Mouse (Mus musculus) cerebellum, adult 18-20 months (tissue): ENCODE measurements around the gene Fam69b.

ENCODE experiments used
- DNase-seq, 2 experiments: peaks; one replicate each; pipeline ENCODE4 v3.0.0; 2021

Gene Fam69b

DNA sequence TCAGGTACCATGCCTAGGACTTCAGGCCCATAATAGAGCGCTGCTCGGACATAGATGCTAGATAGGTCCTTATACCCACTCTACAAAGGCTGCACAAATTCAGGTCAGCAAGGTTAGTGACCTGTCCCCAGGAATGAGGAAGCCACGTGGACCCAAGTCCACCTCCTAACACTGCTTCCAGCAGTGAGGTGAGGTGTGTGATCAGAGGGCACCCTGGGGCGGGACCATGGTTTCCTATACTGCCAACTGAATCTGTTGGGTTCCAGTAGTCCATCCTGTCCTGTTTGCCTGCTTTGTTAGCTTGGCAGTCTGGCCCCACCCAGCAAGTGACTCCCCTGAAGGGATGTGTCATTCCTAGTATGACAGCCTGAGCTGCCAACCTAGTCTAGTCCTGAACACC is 28.3 kb upstream of the Fam69b start:
- no peak for DNase-seq

DNA sequence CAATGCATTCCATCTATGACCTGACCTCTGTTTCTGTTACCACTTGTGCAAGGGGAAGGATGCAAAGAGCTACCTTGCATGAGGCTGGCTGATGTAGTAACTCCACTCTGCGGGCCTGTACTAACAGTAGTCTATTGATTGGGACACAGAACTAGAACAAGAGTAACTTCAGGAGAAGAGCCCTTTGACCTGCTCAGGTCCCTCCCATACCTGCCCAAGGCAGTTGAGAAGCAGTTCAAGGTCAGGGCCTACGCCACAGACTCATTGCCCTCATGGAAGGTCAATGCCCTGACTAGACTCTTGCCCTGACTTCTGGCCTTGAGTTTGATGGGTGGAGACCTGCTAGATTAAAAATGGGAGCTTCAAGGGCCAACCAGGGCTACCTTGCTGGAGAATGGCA is 27.6 kb upstream of the Fam69b start:
- DNase-seq: no peak

DNA sequence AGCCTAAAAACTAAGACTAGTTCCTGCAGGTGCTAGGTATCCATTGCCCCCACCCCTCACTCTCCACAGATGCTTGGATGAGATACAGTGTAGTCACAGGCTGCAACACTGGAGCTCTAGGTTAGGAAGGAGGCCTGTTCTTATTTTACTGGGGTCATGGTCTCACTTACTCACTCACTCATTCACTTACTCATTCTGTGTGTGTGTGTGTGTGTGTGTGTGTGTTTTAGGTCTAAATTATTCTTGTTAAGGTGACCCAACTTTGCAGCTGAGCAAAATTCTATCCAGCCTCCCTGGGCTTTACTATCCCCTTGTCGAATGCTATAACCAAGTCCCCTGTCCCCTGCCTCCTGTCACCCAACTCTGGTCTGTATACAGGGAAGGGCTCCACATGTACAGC is 26.7 kb upstream of the Fam69b start:
- DNase-seq: no peak

DNA sequence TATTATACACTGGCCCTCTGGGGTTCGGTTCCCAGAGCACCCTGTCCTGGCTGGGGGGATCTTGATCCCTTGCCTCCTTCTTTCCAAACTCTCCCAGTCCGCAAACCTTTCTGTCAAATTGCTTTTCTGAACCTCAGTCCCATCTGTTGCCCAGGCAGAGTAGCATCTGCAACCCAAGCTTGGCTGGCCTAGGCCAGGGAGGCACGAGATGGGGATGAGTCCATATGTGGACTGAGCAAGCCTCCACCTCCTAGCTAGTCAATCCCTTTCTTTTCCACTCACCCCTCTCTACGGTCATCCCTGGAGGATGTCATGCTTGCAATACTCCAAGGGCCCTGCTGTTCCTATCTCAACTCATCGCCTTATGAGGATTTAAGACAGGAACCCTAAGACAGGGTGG is 25.6 kb upstream of the Fam69b start:
- DNase-seq: no peak

DNA sequence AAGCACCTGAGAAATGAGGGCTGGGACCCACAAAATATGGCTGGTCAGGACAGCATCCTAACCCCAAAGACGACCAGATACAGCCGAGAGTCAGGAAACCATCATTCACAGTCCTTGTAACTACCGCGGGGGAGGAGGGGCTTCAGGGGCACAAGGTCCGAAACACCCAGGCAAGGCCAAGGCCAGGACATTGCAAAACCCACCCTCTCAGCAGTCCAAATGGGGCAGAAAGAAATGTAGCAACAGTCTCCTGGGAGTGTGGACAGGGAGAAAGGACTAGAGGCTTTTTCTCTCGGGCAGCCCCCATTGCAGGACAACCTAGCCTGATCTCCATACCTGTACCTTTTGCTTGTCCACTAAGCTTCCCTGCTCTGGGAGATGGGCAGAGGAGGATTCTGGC is 25.1 kb upstream of the Fam69b start:
- DNase-seq: no peak

DNA sequence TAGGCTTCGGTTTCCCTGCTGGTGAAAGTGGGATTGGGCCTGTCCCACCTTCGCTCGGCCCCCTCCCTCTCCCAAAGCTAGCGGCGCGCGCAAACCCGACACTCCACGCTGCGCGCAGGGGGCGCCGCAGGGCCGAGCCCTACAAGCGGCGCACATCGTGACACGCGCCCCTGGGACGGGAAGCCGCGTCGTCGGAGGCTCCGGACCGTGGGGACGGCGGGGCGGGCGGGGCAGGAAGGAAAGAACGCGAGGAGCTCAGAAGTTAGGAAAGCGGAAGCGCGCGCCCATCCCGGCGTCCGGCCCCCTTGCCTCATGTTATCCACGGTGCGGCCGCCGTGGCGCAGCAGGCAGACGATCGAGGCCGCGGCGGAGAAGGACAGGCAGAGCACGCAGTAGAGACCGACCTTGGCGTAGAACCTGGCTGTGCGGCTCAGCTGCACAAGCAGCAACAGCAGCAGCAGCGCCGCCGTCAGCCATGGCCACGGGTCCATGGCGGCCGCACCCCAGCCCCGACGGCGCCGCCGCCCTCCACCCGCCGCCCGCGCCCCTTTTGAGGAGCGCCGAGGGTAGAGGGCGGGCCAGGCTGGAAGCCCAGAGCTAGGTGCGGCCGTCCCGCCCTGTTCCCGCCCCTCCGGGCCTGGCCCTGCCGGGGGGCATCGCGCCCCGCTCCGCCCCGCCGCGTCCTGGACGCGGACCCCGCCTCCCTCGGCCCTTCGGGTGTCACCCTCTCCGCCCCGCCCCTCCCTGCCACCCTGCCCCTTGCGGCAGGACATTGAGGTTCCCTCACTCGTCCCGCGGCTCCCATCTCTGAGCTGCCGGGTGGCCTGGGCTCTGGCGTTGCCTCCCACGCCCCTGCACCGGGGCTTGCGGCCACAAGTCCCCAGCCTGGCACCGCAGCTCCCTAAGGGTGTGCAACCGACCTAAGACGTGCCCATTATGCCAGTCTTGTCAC is 24.3 kb upstream of the Fam69b start, which contains the start of gene Agpat2:
Gene Agpat2 (minus strand): TSS at position 698 of the 952 bp plus-strand sequence.
- no peak for DNase-seq

DNA sequence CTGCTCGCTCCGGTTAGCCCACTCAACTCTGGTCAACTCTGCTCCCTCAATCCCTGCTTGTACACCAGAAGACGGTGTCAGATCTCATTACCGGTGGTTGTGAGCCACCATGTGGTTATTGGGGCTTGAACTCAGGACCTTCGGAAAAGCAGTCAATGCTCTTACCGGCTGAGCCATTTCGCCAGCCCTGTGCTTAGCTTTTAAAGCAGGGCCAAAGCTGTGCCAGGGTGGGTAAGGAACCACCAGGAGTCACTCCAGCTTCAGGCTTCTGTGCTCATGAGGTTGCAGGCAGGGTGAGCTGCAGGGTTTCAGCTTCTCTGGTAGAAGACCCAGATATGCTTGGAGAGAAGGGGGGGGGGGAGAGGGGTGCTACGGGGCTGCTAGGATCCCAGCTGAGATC is 22.9 kb upstream of the Fam69b start:
- no peak for DNase-seq

DNA sequence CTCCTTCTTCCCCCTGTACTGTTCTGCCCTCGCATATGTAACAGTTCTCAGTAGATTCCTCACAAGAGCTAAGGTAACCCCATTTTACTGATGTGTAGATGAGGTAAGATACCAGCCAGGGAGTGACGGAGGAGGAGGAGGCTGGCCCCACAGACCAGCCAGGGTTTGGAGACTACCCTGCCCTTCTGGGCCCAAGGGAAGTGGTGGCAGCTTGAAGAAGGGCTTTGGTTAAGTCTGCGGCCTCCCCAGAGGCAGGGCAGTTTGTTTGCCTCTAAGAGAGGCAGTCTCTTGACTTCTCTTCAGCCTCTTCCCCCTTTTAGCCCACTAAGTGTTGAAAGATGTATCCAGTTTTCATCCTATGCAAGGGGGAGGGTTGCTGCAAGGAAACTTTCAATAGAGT is 21.7 kb upstream of the Fam69b start:
- DNase-seq: no peak

DNA sequence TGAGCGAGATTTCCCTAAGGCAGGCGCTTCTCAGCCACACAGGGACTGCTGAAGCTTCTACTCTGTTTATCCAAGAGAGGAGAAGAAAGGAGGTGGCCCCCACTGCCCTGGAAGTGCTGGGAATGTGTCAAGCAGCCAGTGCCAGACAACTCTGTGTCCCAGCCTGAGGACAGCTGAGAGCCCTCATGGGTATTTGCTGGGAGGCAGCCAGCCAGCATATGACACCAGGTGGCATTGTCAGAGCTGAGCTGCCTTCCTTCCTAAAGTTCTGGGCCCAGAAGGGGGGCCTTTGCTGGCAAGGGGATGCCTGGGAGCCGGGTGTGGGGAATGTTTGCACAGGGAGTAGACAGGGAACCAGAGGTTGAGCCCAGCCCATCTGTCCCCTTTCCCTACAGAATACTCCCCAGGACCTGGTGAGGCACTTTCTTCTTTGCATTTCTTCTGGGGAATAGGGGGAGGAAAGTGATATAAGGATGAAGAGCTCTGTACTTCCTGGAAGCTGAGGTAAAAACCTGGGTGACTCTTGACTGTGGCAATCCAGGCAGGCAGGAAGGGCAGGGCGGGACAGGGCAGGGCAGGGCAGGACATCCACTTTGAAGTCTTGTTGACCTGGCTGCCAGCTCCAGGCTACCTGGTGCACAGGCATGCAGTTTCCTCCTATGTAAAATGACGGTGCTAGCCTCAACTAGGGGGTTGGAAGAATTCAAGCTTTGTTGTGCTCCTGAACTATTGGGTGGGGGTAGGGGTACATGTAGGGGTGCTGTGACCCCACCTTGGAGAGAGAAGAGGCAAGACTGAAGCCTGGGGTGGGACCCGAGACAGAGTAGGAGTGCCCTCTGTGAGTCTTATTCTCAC is 21.0 kb upstream of the Fam69b start:
- no peak for DNase-seq

DNA sequence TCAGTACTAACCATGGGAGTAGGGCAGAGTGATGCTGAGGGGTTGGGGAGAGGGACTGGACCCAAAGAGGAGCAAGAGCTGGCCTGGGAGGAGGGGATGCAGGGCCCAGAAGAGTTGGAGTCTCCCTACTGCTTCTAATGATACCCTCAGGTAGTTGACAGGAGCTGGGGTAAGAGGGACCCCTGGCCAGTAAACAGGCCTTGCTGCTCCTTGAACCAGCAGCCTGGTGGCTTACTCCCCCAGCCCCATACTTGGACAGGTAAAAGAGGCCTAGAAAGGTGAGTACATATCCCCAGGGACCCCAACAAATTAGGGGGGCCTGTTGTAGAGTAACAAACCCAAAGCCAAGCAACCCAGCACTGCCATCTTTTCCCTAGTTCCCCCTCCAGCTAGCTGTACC is 19.5 kb upstream of the Fam69b start:
- DNase-seq: no peak

DNA sequence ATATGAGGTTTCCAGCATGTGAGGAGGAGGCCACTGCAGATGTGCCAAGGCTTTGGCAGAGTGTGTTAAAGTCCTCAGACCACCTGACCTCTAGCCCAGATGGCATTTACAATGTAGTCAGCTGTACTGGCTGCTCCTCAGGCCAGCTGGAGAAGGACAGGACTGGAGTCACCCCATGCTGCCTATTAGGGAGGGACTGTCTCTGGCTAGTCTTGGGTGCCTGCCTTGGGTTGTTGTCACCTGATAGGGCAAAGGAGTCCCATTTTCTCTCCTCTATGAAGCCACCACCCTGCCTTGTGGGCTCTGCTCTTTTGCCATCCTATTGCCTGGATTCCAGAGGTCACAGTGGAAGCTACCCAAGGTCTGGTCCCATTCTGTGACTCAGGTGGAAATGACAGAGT is 19.0 kb upstream of the Fam69b start:
- DNase-seq: no peak

DNA sequence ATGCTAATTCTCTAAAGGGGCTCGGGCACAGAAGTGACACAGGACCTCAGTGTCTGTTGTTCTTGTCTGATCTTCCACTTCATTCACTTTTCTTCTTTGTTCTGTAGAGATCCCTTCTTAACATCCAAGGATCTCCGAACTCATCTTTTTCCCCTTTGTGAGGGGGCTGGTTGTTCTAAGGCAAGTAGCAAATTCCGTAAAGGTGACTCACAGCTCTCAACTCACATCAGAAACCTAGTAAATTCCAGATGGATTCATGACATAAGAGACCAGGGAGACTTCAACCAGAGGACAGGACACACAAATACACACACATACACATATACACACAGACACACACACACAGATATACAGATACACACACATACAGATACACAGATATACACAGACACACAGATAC is 17.7 kb upstream of the Fam69b start:
- DNase-seq: no peak

DNA sequence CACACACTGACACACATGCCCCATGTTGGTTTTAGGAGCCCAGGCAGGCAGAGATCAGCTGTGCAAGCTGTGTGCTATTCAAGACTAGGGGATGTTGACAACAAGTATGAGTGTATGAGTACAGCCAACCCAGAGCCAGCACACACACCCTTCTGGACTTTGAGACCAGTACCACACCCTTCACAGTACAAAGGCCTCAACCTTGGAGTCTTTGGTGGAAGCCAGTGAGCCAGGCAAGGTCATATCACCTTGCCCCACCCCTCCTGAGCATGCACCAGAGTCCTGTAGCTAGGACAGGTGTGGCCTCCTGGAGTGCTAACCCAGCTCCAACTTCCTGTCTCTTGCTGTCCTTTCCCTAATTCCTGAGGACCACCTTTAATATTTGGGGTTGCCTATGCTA is 17.2 kb upstream of the Fam69b start:
- DNase-seq: no peak

DNA sequence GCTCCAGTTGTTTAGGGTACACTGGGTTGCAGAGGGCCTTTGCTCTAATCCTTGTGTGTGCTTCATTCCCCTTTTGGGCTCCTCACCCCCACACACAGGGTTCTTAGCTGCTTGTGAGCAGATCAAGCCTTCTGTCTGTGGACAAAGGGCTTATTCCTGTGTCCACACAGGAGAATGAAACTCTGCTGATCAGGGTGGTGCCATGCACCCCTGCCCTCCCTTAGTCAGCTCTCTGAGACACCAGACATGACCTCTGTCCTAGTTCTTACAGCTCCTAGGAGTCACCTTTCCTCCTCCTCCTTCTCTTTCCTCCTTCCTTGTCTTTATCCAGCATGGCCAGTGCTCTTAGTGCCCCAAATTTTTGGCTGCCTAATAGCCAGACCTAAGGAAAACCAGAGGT is 16.4 kb upstream of the Fam69b start:
- no peak for DNase-seq

DNA sequence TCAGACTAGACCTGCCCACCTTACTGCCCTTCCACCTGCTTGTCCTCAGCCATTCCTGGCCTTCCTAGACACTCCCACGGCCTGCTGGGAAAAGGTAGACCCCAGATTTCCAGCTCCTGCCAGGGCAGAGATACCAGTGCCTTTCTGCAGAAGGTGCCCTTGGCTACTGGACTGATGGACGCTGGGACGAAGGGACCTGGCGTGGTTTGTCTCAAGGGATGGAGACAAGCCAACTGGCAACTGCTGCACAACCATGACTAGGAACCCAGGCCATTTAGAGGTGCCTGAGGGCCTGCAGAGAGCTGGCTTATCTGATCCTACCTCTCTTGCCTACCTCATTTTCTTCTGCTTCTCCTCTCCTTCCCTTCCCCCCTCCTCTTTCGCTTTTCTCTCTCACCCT is 13.4 kb upstream of the Fam69b start:
- no peak for DNase-seq

DNA sequence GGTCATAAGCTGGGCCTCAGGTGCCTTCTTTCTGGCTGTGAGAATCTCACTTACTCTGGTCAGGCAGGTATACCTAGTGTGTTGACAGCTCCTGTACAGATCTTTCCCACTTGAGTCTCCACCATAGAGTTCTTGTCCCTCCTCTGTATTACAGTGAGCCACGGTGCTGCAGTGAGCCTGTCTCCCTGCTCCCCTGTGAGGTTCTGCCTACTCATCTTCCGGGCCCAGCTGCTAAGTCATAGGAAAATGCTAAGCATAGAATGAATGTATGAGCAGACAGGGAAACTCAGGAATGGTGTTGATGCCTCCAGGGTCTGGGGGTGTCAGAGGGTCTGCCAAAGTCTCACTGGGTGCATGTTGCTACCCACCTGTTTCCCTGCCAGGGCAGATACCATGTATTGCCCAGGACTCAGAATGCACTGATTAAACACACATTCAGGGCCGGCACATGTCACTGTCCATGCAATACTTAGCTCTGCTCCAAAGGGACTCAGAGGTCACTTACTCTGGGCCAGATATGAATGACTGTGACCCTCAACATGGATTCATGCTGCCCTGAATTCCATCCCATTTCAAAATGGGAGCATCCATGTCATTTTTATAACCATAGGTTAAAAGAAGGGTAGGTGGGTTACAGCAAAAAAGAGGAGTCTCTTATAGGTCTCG is 12.7 kb upstream of the Fam69b start:
- no peak for DNase-seq

DNA sequence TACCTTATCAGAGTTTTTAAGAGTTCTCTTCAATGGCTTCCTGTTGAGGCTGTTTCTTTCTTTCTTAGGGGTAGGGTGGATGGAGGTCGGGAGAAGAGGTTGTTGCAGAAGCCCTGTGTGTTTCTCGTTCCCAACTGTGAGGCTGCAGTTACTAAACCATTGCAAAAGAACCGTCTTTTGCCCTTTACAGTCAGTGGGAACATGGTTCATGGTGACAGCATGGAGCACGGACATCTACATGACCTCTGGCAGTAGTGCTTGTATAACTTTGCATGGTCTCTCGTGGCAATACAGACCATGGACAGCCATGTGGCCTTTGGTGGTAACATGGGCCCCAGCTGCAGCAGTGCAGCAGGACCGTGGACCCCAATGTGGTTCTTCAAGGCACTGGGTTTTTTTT is 10.9 kb upstream of the Fam69b start:
- DNase-seq: no peak

DNA sequence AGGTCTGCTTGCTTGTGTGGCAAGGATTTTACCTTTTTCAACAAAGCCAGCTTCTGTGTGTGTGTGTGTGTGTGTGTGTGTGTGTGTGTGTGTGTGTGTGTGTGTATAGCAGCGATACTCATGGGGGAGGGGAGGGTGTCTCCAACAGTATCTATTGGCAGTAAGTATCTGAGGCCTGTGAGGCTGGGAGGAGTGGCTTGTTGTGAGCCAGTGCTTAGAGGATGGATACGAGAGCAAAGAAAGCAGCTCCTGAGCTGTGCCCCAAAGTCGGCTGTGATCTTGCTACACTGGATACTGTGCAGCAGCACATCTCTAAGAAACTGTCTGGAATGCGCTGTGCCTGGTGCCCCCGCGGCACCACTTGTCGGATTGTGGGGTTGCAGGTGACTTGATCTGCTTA is 10.3 kb upstream of the Fam69b start:
- DNase-seq: no peak

DNA sequence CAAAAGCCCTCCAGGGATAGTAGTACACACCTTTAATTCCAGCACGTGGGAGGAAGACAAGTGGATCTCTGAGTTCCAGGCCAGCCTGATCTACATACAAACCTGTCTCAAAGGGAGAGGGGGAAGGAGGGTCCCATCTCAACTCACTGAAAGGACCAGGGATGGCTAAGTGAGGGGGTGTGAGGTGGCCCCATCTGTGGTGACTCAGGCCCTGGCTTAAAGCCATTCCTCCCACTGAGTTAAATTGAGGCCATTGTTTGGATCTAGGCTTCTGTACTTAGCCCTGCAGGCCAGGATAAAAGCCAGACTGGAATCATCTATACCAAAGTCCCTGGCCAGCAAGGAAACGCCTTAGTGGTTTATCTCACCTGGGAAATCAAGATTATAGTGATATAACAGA is 7.0 kb upstream of the Fam69b start:
- DNase-seq: no peak

DNA sequence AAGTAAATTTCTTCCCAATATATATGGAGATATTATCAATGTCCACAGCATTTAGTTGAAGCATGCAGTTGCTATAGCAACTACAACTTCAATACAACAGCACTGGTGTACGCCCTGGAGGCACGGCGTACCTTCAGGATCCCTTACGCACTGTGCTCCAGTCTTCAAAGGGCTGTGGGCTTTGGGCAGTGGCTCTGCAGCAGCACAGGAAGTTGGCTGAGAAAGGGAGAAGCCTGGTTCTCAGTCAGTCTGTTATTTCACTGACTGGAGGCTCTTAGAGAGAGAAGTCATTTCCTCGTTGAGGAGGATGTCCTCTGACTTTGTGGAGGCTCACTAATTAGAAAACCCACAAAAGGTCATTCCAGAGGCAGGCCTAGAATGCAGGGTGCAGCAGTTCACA is 5.3 kb upstream of the Fam69b start:
- DNase-seq: no peak

DNA sequence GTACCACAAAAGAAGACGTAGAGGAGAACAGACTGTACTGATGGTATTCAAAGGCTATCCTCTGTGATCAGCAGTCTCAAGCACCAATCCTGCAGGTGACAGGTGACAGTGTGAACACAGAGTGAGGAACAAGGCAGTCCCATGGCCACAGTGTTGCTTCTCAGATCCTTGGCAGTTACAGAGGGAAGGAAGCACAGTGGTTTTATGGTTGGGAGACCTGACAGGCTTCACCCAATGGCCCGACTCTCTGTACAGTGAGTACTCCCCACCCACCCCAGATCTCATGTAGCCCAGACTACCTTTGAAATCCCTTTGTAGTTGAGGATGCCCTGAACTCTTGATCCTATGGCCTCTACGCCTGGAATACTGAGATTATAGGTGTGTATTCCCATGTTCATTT is 2.8 kb upstream of the Fam69b start:
- DNase-seq: no peak

DNA sequence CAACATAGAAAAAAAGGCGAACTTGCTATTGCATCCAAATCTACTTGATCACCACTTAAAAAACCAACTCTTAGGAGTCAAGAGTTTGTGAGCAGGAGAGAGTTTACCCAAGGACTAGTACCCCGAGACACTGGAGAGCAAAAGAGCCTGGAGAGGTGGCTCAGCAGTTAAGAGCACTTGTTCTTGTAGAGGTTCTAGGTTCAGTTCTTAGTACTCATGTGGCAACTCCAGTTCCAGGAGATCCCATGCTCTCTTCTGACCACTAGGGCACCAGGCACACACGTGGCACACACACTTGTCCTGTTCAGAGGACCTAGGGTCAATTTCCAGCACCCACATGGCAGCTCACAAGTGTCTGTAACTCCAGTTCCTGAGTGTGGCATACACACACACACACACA is 2.2 kb upstream of the Fam69b start:
- no peak for DNase-seq

DNA sequence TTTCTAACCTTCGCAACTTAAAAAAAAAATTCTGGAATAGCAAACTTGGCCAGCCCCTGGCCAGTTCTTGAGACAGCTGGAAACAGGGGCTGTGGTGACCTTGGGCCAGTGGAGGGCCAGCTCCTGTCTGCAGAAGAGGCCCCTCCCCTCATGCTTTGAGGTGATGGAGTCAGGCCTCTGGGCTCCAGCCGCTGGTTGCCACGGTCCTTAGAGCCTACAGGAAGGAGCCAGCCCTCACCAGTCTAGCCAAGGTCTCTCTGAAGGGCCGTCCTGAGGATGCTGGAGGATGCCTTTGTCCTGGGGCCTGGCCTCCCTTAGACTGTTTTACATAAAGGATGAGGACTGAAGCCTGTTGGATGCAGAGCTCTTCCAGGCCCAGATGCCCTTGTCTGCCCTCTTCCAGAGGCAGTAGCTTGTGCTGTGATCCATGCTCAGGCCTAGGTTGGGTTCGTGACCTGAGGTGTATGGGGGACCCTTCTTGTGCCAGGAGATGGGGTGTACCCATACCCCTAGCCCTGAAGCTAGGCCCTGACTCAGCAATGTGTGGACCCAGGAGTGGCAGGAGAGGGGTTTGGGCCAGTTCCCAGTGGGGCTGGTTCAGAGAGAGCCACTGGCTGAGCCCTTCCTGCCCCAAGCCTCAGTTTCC is 658 bp downstream of the Fam69b start:
- peak; percentile 39 to 46 for DNase-seq
